Mouse (Mus musculus) embryonic facial prominence, embryonic 12.5 days (tissue): Measurements from ENCODE around the gene Traf6. TPM values are rescaled to one million over a fixed set of nuclear protein-coding genes. Genes with fewer than 3 reads are reported as not detected.
A peak's percentile ranks its signal among the peaks of the same experiment; 100 is the strongest.

ENCODE experiments used
- ATAC-seq: fragments of 200-750 bp; cut with Nextera tagmentation; 2 replicates; pipeline ENCODE4 v1.8.0; 2017; ENCODE audit not compliant: insufficient number of reproducible peaks, insufficient read depth, low FRiP score, low TSS enrichment
- H3K27ac ChIP-seq: fragments of 300-500 bp; sonication (generic); 2 replicates; pipeline ENCODE4 v1.5.1; 2016; ENCODE audit warnings: mild to moderate bottlenecking
- H3K27me3 ChIP-seq: fragments of 300-500 bp; sonication (generic); 2 replicates; pipeline ENCODE4 v1.6.1; 2016; ENCODE audit warnings: mild to moderate bottlenecking, moderate library complexity
- H3K36me3 ChIP-seq: fragments of 300-500 bp; sonication (generic); 2 replicates; pipeline ENCODE4 v1.6.1; 2016; ENCODE audit warnings: mild to moderate bottlenecking
- H3K4me1 ChIP-seq: fragments of 300-500 bp; sonication (generic); 2 replicates; pipeline ENCODE4 v1.6.1; 2016
- H3K4me2 ChIP-seq: fragments of 300-500 bp; sonication (generic); replicated peaks from 2 replicates; pipeline ENCODE4 v1.6.1; 2016; ENCODE audit warnings: mild to moderate bottlenecking, moderate library complexity
- H3K4me3 ChIP-seq: fragments of 300-500 bp; sonication (generic); 2 replicates; pipeline ENCODE4 v1.5.1; 2016; ENCODE audit warnings: mild to moderate bottlenecking
- H3K9ac ChIP-seq: fragments of 300-500 bp; sonication (generic); 2 replicates; pipeline ENCODE4 v1.6.1; 2016; ENCODE audit warnings: mild to moderate bottlenecking, moderate library complexity
- H3K9me3 ChIP-seq: fragments of 300-500 bp; sonication (generic); 2 replicates; pipeline ENCODE4 v1.6.1; 2016; ENCODE audit warnings: mild to moderate bottlenecking, moderate library complexity
- WGBS: fragments of 180-500 bp; shearing (Covaris S2); methylation state at CpG from one replicate; pipeline ENCODE4 v1.1.7; 2016; 5-methylcytosine and 5-hydroxymethylcytosine counted together
- polyA plus RNA-seq: library from polyadenylated mRNA; unstranded; fragments of >200 nt; fragmentation: Nextera tagmentation; extraction: Ambion mirVana; gene quantifications from 2 replicates; pipeline ENCODE4 v1.2.1, GENCODE M21; 2016

Traf6 gene
- polyA plus RNA-seq, 1 experiment from 2014 or later = 11.4 TPM

- Histone ChIP-seq H3K27me3 (no peaks in the 10 kb centered on the region), H3K9ac (no peak overlapping the region), H3K9me3 (no peaks in the 10 kb centered on the region), H3K4me3 (no peak overlapping the region), H3K36me3 (0 out of 2 replicates have a peak, but pooled peaks cover under 1% of the 10 kb centered on the region), H3K27ac (no peak overlapping the region), H3K4me2 (no peak overlapping the region), H3K4me1 (no peaks in the 10 kb centered on the region)
- WGBS = 37% methylated on average over 5 of the region's 5 CpGs
- no peak for ATAC-seq
Observed at GRCm38 (mm10) chr2:101705941-101706485, 27.8 kb downstream of the Traf6 start.

- H3K27ac ChIP-seq = no peak overlapping the region
- ATAC-seq = no peak
- H3K4me3 ChIP-seq = no peak overlapping the region
- H3K9ac ChIP-seq = no peak overlapping the region
- H3K4me1 ChIP-seq = no peaks in the 10 kb centered on the region
- H3K27me3 ChIP-seq = no peaks in the 10 kb centered on the region
- peaks cover 7% of the 10 kb centered on the region; the same call in 1 of the 2 replicates for H3K36me3 ChIP-seq
- H3K9me3 ChIP-seq = no peaks in the 10 kb centered on the region
- H3K4me2 ChIP-seq = no peak overlapping the region
- WGBS = 75% methylated on average over 3 of the region's 3 CpGs
Observed at GRCm38 (mm10) chr2:101711608-101712007, 33.4 kb downstream of the Traf6 start.

GRCm38 (mm10) chr2:101715650-101716323 lies 37.6 kb downstream of the Traf6 start:
- no peaks in the 10 kb centered on the region for H3K9me3 ChIP-seq
- H3K9ac ChIP-seq = no peak overlapping the region
- H3K27ac ChIP-seq = no peak overlapping the region
- no peak overlapping the region for H3K4me2 ChIP-seq
- no peak overlapping the region for H3K4me3 ChIP-seq
- no peaks in the 10 kb centered on the region for H3K27me3 ChIP-seq
- WGBS = 78% methylated on average over 8 of the region's 8 CpGs
- peaks cover 14% of the 10 kb centered on the region for H3K36me3 ChIP-seq
- H3K4me1 ChIP-seq = no peaks in the 10 kb centered on the region
- 0 out of 2 replicates have a peak, but pooled peaks have one; percentile 28 for ATAC-seq

- H3K4me2 ChIP-seq = no peak overlapping the region
- ATAC-seq = no peak
- H3K36me3 ChIP-seq = peaks cover 14% of the 10 kb centered on the region
- WGBS = 93% methylated on average over 13 of the region's 13 CpGs
- H3K9ac ChIP-seq = no peak overlapping the region
- no peaks in the 10 kb centered on the region for H3K9me3 ChIP-seq
- H3K4me1 ChIP-seq = peaks cover under 1% of the 10 kb centered on the region; the same call in 1 of the 2 replicates
- no peak overlapping the region for H3K4me3 ChIP-seq
- H3K27ac ChIP-seq = no peak overlapping the region
- no peaks in the 10 kb centered on the region for H3K27me3 ChIP-seq
Observed at GRCm38 (mm10) chr2:101717162-101717561, 38.9 kb downstream of the Traf6 start.

- Histone ChIP-seq H3K4me3 (no peak overlapping the region), H3K9me3 (no peaks in the 10 kb centered on the region), H3K27ac (0 out of 2 replicates have a peak overlapping the region, but pooled peaks have one; percentile 69), H3K4me1 (peaks cover 16% of the 10 kb centered on the region), H3K9ac (no peak overlapping the region), H3K36me3 (peaks cover 5% of the 10 kb centered on the region; the same call in 1 of the 2 replicates), H3K27me3 (no peaks in the 10 kb centered on the region), H3K4me2 (no peak overlapping the region)
- no peak for ATAC-seq
- WGBS = 85% methylated on average over 4 of the region's 4 CpGs
Observed at GRCm38 (mm10) chr2:101721835-101722234, 43.6 kb downstream of the Traf6 start.

- Histone ChIP-seq H3K36me3 (peaks cover 1% of the 10 kb centered on the region; the same call in 1 of the 2 replicates), H3K4me3 (no peak overlapping the region), H3K9me3 (no peaks in the 10 kb centered on the region), H3K27ac (peak overlapping the region; percentile 69), H3K4me1 (peaks cover 16% of the 10 kb centered on the region), H3K27me3 (no peaks in the 10 kb centered on the region), H3K9ac (0 out of 2 replicates have a peak overlapping the region, but pooled peaks have one; percentile 19), H3K4me2 (no peak overlapping the region)
- WGBS = 35% methylated on average over 8 of the region's 8 CpGs
- ATAC-seq = no peak
Observed at GRCm38 (mm10) chr2:101722370-101723332, 44.4 kb downstream of the Traf6 start.

- H3K27me3 ChIP-seq = no peaks in the 10 kb centered on the region
- no peaks in the 10 kb centered on the region for H3K9me3 ChIP-seq
- peaks cover 16% of the 10 kb centered on the region for H3K4me1 ChIP-seq
- 71% methylated on average over 10 of the region's 10 CpGs for WGBS
- peak overlapping the region; percentile 69; the same call in 1 of the 2 replicates for H3K27ac ChIP-seq
- H3K4me2 ChIP-seq = no peak overlapping the region
- no peak overlapping the region for H3K4me3 ChIP-seq
- H3K36me3 ChIP-seq = peaks cover 5% of the 10 kb centered on the region; the same call in 1 of the 2 replicates
- H3K9ac ChIP-seq = 0 out of 2 replicates have a peak overlapping the region, but pooled peaks have one; percentile 19
- ATAC-seq = no peak
Observed at GRCm38 (mm10) chr2:101723333-101723881, 45.2 kb downstream of the Traf6 start.

GRCm38 (mm10) chr2:101727787-101728186 lies 49.6 kb downstream of the Traf6 start:
- ATAC-seq = no peak
- H3K9ac ChIP-seq = no peak overlapping the region
- peaks cover 15% of the 10 kb centered on the region; the same call in 1 of the 2 replicates for H3K36me3 ChIP-seq
- H3K4me2 ChIP-seq = no peak overlapping the region
- no peak overlapping the region for H3K27ac ChIP-seq
- H3K4me3 ChIP-seq = no peak overlapping the region
- peaks cover 10% of the 10 kb centered on the region for H3K4me1 ChIP-seq
- H3K9me3 ChIP-seq = no peaks in the 10 kb centered on the region
- no peaks in the 10 kb centered on the region for H3K27me3 ChIP-seq

- Histone ChIP-seq H3K9me3 (no peaks in the 10 kb centered on the region), H3K9ac (no peak overlapping the region), H3K27me3 (no peaks in the 10 kb centered on the region), H3K27ac (no peak overlapping the region), H3K4me1 (no peaks in the 10 kb centered on the region), H3K4me3 (no peak overlapping the region), H3K4me2 (no peak overlapping the region), H3K36me3 (peaks cover 22% of the 10 kb centered on the region)
- ATAC-seq = no peak
- 80% methylated on average over 1 of the region's 1 CpGs for WGBS
Observed at GRCm38 (mm10) chr2:101729472-101729871, 51.2 kb downstream of the Traf6 start.

- Histone ChIP-seq H3K9ac (no peak overlapping the region), H3K9me3 (no peaks in the 10 kb centered on the region), H3K36me3 (peaks cover 23% of the 10 kb centered on the region), H3K4me3 (no peak overlapping the region), H3K4me2 (no peak overlapping the region), H3K4me1 (no peaks in the 10 kb centered on the region), H3K27ac (no peak overlapping the region), H3K27me3 (no peaks in the 10 kb centered on the region)
- no peak for ATAC-seq
Observed at GRCm38 (mm10) chr2:101730972-101731371, 52.7 kb downstream of the Traf6 start.

GRCm38 (mm10) chr2:101732777-101733210 lies 54.6 kb downstream of the Traf6 start:
- H3K9ac ChIP-seq = no peak overlapping the region
- peaks cover 21% of the 10 kb centered on the region for H3K36me3 ChIP-seq
- no peak overlapping the region for H3K4me3 ChIP-seq
- H3K9me3 ChIP-seq = no peaks in the 10 kb centered on the region
- no peaks in the 10 kb centered on the region for H3K4me1 ChIP-seq
- H3K27ac ChIP-seq = no peak overlapping the region
- ATAC-seq = no peak
- 88% methylated on average over 10 of the region's 10 CpGs for WGBS
- H3K4me2 ChIP-seq = no peak overlapping the region
- no peaks in the 10 kb centered on the region for H3K27me3 ChIP-seq
